Mouse (Mus musculus): ENCODE data around the gene Gsg1l. TPM values are rescaled to one million over a fixed set of nuclear protein-coding genes. Genes with fewer than 3 reads are reported as not detected.

Gene Gsg1l
- polyA plus RNA-seq (2015; fragmentation: Nextera tagmentation; extraction: Ambion mirVana), result 0.69 and 0.95 TPM in 2 replicates

DNA sequence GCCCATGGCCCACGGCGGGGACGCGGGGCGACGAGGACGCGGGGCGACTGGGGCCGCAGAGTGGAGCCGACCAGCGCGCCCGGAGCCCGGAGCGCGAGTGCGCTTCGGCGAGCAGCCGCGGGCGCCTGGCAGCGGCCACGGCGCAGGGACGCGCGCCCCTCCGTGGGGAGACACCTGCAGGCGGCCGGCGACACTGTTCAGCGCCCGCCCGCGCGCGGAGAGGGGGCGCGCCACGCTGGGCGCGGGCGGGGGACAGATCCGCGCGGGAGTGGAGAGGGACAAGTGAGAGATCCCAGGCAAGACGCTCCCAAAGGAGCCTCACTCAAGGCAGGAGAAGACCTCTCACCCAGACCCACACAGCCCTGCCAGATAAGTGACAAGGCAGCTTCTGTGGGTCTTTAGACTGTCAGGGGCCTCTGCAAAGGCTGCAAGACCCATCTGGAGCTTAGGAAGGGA, at the start of gene Gsg1l:
Gsg1l (minus strand) TSS at position 126 of the 456 bp plus-strand sequence.
- Histone ChIP-seq H3K4me1 (peaks cover 19% of the 10 kb centered on the region; the same call in 1 of the 2 replicates), H3K9ac (0 out of 2 replicates have a peak within 1 kb of the TSS, but pooled peaks have one; percentile 9), H3K36me3 (no peaks in the 10 kb centered on the region), H3K4me2 (peak within 1 kb of the TSS; percentile 96), H3K4me3 (replicated peaks) (peak within 1 kb of the TSS; percentile 53), H3K27me3 (replicated peaks) (peaks cover 54% of the 10 kb centered on the region), H3K27ac (no peak within 1 kb of the TSS), H3K9me3 (no peaks in the 10 kb centered on the region)
- WGBS, result 2% methylated on average over 43 of the region's 49 CpGs
- ATAC-seq (ENCODE audit: insufficient read depth, low FRiP score, low read depth), result no peak

DNA sequence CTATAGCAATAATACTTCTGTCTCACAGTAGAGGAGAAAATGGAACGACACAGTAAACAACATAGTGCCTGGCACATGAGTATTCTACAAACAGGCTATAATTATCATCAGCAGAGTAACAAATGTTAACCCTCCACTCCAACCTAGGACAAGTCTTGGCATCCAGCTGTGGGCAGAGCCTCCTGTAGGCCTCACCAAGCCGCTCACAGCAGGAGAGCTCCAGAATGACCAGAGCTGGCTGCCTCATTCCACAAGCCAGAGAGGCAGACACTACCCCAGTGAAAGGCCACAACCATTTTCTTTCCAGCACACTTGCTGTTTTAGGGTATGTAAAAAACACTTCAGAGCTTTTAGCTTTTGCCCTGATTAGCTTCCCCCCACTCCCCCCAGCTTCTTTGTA, 45.5 kb upstream of the Gsg1l start:
- no peaks in the 10 kb centered on the region for H3K4me1 ChIP-seq
- H3K4me3 ChIP-seq (replicated peaks), result no peak overlapping the region
- H3K4me2 ChIP-seq, result no peak overlapping the region
- no peak overlapping the region for H3K9ac ChIP-seq
- H3K27me3 ChIP-seq (replicated peaks), result no peaks in the 10 kb centered on the region
- H3K9me3 ChIP-seq, result no peaks in the 10 kb centered on the region
- peaks cover 28% of the 10 kb centered on the region; the same call in 1 of the 2 replicates for H3K36me3 ChIP-seq
- H3K27ac ChIP-seq, result no peak overlapping the region
- ATAC-seq (ENCODE audit: insufficient read depth, low FRiP score, low read depth), result no peak
- 92% methylated on average over 2 of the region's 2 CpGs for WGBS

DNA sequence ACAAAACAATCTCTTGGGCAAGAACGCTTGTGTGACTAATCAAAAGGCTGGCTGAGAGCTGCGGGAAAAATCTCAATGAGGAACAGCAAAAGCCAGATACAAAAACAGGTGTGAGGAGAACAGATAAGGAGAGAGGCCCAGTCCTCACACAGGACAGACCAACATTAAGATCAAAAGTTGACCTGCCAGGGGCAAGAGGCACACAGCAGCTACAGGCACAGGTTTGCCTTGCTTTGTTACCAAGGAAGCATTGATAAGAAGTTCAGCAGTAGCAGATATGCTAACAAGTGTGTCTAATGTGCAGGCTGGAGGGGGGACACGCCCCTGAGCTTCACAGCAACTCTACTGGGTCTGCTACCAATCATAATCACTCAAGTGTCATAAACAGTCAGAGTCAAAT, 44.3 kb upstream of the Gsg1l start:
- H3K27me3 ChIP-seq (replicated peaks), result no peaks in the 10 kb centered on the region
- peaks cover 28% of the 10 kb centered on the region; the same call in 1 of the 2 replicates for H3K36me3 ChIP-seq
- no peaks in the 10 kb centered on the region for H3K9me3 ChIP-seq
- H3K9ac ChIP-seq, result no peak overlapping the region
- H3K27ac ChIP-seq, result no peak overlapping the region
- peak; percentile 89 for ATAC-seq (ENCODE audit: insufficient read depth, low FRiP score, low read depth)
- H3K4me2 ChIP-seq, result no peak overlapping the region
- H3K4me3 ChIP-seq (replicated peaks), result no peak overlapping the region
- 45% methylated on average over 3 of the region's 3 CpGs for WGBS
- H3K4me1 ChIP-seq, result no peaks in the 10 kb centered on the region

DNA sequence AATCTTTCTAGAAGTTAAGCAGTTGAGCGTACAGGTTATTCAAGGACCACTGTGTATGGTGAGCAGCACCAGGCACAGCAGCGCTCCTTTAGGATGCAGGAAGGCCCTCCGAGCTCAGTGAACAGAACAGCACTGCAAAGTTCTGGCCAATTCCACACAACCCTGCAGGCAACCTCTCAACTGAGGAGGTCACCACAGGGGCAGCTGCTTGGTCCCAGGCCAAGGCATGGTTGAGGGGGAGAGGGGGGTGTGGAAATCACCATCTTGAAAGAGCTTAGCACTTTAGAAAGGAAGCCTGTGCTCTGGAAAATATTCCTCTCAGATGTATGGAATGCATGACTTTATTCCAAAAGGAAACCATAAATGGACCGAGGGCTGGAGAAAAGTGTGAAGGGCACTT, 39.3 kb upstream of the Gsg1l start:
- H3K27ac ChIP-seq, result peak overlapping the region; percentile 50; the same call in 1 of the 2 replicates
- WGBS, result 76% methylated on average over 4 of the region's 4 CpGs
- ATAC-seq (ENCODE audit: insufficient read depth, low FRiP score, low read depth), result peak; percentile 47; the same call in 1 of the 2 replicates
- no peak overlapping the region for H3K4me3 ChIP-seq (replicated peaks)
- H3K36me3 ChIP-seq, result peaks cover 20% of the 10 kb centered on the region; the same call in 1 of the 2 replicates
- no peaks in the 10 kb centered on the region for H3K27me3 ChIP-seq (replicated peaks)
- no peaks in the 10 kb centered on the region for H3K9me3 ChIP-seq
- H3K4me2 ChIP-seq, result no peak overlapping the region
- H3K4me1 ChIP-seq, result no peaks in the 10 kb centered on the region
- no peak overlapping the region for H3K9ac ChIP-seq

DNA sequence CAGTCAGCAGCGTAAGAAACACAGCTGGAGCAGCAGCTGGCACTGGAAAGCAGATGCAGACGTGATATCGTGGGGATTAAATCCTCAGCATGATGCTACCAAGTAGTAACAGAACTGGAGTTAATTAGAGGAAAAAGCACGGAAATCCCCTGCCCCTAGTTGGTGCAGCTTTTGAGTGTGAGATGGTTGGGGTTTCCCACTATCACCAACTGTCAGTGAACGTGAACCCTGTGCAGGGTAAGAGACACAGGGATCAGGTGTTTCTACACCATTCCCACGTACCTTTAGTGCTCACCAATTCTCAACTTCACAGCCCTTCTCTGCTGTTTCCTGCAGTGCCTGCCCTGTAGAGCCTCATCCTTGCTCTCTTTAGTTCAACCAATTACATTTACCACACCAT, 37.6 kb upstream of the Gsg1l start:
- Histone ChIP-seq H3K27ac (no peak overlapping the region), H3K4me2 (no peak overlapping the region), H3K9me3 (no peaks in the 10 kb centered on the region), H3K4me1 (no peaks in the 10 kb centered on the region), H3K4me3 (replicated peaks) (no peak overlapping the region), H3K27me3 (replicated peaks) (no peaks in the 10 kb centered on the region), H3K36me3 (peaks cover 26% of the 10 kb centered on the region), H3K9ac (no peak overlapping the region)
- WGBS, result 83% methylated on average over 6 of the region's 6 CpGs
- no peak for ATAC-seq (ENCODE audit: insufficient read depth, low FRiP score, low read depth)

DNA sequence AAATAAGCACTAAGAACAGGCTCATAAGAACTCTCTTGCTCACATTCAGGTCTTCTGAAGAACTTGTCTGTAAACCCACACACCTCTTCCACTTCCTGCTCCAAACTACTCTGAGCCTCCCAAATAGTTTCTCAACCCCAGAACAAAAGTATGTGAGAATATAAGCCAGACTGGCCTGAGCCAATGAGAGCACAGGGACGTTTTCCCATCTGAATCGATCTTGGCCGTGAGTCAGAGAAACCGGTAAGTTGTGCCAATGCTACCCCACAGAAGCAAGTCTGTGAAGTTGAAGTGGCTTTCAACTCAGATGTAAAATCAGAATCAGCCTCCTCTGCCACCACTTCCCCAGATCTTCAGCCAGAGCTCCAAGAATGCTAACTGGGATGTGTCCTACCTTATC, 31.1 kb upstream of the Gsg1l start:
- no peak overlapping the region for H3K27ac ChIP-seq
- no peak overlapping the region for H3K4me3 ChIP-seq (replicated peaks)
- WGBS, result 84% methylated on average over 4 of the region's 4 CpGs
- no peaks in the 10 kb centered on the region for H3K4me1 ChIP-seq
- no peaks in the 10 kb centered on the region for H3K9me3 ChIP-seq
- no peak overlapping the region for H3K4me2 ChIP-seq
- no peak for ATAC-seq (ENCODE audit: insufficient read depth, low FRiP score, low read depth)
- H3K27me3 ChIP-seq (replicated peaks), result no peaks in the 10 kb centered on the region
- H3K9ac ChIP-seq, result no peak overlapping the region
- H3K36me3 ChIP-seq, result peaks cover 38% of the 10 kb centered on the region

DNA sequence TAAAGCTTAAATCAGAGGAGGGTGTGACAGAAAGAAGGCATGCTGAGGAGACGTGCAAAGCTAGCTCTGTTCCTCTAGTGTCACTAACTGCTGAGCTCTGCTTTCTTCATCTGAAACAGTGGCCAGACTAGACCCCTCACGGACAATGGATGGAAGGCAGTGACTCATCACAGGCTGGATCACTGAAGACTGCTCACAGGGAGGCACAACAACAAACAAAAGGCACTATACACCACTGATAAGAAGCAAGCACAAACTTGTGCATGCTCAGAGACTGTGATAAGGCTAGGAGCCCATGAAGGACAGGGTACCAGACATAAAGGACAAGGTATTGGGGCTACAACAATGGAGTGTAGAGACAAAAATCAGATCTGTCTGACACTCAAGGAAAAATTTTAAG, 29.0 kb upstream of the Gsg1l start:
- H3K27ac ChIP-seq, result no peak overlapping the region
- ATAC-seq (ENCODE audit: insufficient read depth, low FRiP score, low read depth), result no peak
- no peaks in the 10 kb centered on the region for H3K9me3 ChIP-seq
- WGBS, result 70% methylated on average over 2 of the region's 2 CpGs
- H3K4me3 ChIP-seq (replicated peaks), result no peak overlapping the region
- no peaks in the 10 kb centered on the region for H3K4me1 ChIP-seq
- no peaks in the 10 kb centered on the region for H3K27me3 ChIP-seq (replicated peaks)
- no peak overlapping the region for H3K9ac ChIP-seq
- H3K36me3 ChIP-seq, result peaks cover 56% of the 10 kb centered on the region
- no peak overlapping the region for H3K4me2 ChIP-seq

DNA sequence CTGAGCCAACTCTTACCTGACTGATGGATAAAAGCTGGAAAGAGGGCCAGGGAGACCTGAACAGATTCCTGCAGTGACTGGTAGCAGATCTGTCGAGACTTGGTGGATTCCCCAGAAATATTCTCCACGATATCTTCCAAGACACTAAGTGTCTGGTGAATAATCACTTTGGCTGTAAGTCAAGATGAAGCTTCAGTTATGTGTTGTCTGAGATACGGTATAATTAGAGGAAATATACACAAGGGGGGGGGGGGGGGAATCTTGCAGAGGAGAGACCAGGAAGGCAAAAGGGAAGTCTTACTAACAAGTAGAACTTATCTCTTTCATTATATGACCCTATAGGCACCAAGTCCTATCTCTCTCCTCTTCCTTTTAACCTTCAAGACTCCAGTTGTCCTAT, 27.7 kb upstream of the Gsg1l start:
- Histone ChIP-seq H3K9me3 (no peaks in the 10 kb centered on the region), H3K4me2 (no peak overlapping the region), H3K4me3 (replicated peaks) (no peak overlapping the region), H3K36me3 (peaks cover 52% of the 10 kb centered on the region), H3K9ac (no peak overlapping the region), H3K27me3 (replicated peaks) (no peaks in the 10 kb centered on the region), H3K4me1 (no peaks in the 10 kb centered on the region), H3K27ac (no peak overlapping the region)
- 68% methylated on average over 3 of the region's 3 CpGs for WGBS
- no peak for ATAC-seq (ENCODE audit: insufficient read depth, low FRiP score, low read depth)

DNA sequence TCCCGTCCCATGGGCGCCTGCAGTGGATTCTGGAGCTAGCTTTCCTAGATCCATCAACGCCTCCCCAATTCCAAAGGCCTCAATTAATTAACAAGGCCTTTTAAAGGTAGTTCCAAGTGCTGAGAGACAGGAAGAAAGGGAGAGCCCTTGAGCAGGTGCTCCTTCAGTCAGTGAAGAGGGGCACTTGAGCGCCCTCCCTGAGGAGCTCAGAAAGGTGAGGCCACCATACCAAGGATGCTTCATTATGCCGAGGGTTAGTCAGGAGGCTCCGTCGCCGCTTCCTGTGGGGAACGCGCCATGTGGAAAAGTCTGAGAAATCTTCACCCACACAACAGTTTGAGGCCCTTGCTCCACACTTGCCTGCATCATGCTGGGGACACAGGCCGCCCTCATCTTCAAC, 18.2 kb upstream of the Gsg1l start:
- no peaks in the 10 kb centered on the region for H3K9me3 ChIP-seq
- no peak overlapping the region for H3K4me2 ChIP-seq
- H3K9ac ChIP-seq, result no peak overlapping the region
- H3K4me1 ChIP-seq, result no peaks in the 10 kb centered on the region
- WGBS, result 94% methylated on average over 11 of the region's 11 CpGs
- peaks cover 48% of the 10 kb centered on the region for H3K36me3 ChIP-seq
- ATAC-seq (ENCODE audit: insufficient read depth, low FRiP score, low read depth), result no peak
- H3K4me3 ChIP-seq (replicated peaks), result no peak overlapping the region
- no peaks in the 10 kb centered on the region for H3K27me3 ChIP-seq (replicated peaks)
- H3K27ac ChIP-seq, result no peak overlapping the region

DNA sequence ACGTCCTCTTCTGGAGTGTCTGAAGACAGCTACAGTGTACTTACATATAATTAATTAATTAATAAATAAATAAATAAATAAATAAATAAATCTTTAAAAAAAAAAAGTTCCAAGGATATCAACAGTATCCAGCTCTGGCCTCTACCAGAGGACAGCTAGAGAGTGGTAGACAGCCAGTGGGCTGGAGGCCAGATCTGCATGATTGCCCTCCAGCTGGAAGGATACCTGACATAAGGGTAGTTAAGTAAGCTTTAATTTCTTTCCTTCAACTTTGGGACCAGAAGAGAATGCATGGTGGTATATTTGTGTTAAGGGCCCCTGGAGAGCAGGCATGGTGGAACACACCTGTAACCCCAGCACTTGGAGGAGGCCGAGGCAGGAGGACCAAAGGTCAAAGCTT, 17.6 kb upstream of the Gsg1l start:
- Histone ChIP-seq H3K9ac (no peak overlapping the region), H3K27me3 (replicated peaks) (no peaks in the 10 kb centered on the region), H3K4me3 (replicated peaks) (no peak overlapping the region), H3K4me1 (no peaks in the 10 kb centered on the region), H3K9me3 (no peaks in the 10 kb centered on the region), H3K36me3 (peaks cover 47% of the 10 kb centered on the region), H3K27ac (no peak overlapping the region), H3K4me2 (no peak overlapping the region)
- WGBS, result 79% methylated on average over 2 of the region's 2 CpGs
- ATAC-seq (ENCODE audit: insufficient read depth, low FRiP score, low read depth), result no peak

DNA sequence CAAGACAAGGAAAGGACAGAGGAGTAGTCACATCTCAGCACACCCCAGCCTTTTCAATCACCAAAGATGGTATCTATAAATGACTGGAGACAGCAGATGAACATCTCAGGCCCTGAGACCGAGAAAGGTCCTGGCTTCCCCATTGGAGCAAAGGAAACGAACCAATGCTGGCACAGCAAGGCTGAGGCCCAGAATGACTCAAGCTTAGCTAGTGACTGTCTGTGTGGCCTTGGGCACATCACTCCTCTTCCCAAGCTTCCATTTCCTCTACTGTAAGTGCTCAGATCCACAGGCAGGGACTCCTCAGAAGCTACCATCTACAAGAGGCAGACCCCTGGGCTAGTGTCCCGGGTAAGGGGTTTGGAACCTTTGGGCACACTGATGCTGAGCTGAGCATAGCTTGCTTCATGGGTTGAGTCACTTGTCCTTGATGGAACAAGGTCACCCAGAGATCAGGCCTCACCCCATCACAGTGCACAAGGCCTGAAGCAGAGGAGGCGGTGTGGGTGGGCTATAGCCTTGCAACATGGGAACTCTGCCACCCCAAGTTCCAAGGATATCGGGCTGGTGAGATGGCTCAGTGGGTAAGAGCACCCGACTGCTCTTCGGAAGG, 17.1 kb upstream of the Gsg1l start:
- no peak overlapping the region for H3K4me2 ChIP-seq
- H3K9ac ChIP-seq, result no peak overlapping the region
- no peak for ATAC-seq (ENCODE audit: insufficient read depth, low FRiP score, low read depth)
- H3K4me3 ChIP-seq (replicated peaks), result no peak overlapping the region
- no peaks in the 10 kb centered on the region for H3K27me3 ChIP-seq (replicated peaks)
- peaks cover 42% of the 10 kb centered on the region for H3K36me3 ChIP-seq
- WGBS, result 95% methylated on average over 7 of the region's 7 CpGs
- H3K27ac ChIP-seq, result no peak overlapping the region
- H3K9me3 ChIP-seq, result no peaks in the 10 kb centered on the region
- no peaks in the 10 kb centered on the region for H3K4me1 ChIP-seq

DNA sequence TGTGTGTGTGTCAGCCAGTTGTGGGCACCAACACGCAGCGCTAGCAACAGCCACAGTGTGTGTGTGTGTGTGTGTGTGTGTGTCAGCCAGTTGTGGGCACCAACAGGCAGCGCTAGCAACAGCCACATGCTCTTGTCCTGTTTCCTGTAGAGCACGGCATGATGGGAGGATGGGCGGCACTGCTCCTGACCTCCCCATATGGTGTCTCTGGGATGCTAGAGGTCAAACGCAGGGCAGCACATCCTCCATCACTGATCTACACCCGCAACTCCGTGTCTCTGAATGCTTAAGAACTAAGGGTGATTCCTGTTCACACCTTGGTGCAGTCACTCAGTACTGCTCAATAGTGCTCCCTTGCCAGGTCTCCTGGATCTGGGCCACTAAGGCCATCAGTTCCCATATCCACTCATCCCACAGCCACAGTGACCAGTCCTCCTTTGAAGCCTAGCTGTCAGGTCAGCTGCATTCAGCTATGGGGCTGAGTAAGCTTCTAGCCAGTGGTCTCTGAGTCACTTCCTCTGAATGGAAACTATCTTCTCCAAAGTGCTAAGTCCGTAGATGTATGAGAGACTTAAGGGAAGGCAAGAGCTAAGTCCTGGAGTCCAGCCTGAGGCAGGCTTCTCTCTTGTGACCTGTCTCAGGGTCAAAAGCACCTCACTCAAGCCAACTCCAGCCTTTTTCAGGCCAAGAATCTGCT, 15.2 kb upstream of the Gsg1l start:
- no peak overlapping the region for H3K9ac ChIP-seq
- no peak overlapping the region for H3K4me3 ChIP-seq (replicated peaks)
- ATAC-seq (ENCODE audit: insufficient read depth, low FRiP score, low read depth), result no peak
- whole genome bisulfite sequencing, result 72% methylated on average over 7 of the region's 9 CpGs
- no peaks in the 10 kb centered on the region for H3K4me1 ChIP-seq
- H3K27ac ChIP-seq, result no peak overlapping the region
- no peak overlapping the region for H3K4me2 ChIP-seq
- H3K27me3 ChIP-seq (replicated peaks), result no peaks in the 10 kb centered on the region
- no peaks in the 10 kb centered on the region for H3K9me3 ChIP-seq
- peaks cover 35% of the 10 kb centered on the region for H3K36me3 ChIP-seq

All from stomach, embryonic 15.5 days (tissue).